Mouse (Mus musculus): Measurements from ENCODE around the gene Gtf3a.
"Not testable (repeated sequence)": the region's sequence is repeated elsewhere in the genome, so short reads cannot be mapped to it uniquely, and the experiment has no call there.

Gtf3a gene

DNA sequence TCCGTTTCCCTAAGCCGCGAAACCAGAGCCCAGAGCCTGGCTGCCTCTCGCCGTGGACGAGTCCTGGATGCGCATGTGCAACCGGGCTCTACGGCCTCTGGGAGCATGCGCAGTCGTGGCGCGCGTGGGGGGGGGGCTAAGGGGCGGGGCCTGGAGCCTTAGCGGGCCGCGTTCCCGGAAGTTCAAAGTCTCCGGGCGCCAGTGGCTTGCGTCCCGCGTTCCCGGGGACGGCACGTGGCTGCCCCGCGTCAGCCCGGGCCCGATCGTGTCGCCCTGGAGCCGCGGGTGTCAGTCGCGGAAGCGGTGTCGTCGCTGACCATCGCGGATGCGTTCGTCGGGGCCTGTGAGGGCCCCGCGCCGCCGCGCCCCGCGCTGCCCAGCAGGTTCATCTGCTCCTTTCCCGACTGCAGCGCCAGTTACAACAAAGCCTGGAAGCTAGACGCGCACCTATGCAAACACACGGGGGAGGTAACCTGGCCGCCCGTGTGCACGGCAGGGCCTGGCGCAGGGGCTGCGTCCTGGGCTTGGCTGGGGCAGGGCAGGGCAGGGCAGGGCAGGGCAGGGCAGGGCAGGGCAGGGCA is at the start of gene Gtf3a:
Gene Gtf3a, plus strand, starts transcription at position 150 of the 581 bp plus-strand sequence.
- peak; percentile 94 for DNase-seq

DNA sequence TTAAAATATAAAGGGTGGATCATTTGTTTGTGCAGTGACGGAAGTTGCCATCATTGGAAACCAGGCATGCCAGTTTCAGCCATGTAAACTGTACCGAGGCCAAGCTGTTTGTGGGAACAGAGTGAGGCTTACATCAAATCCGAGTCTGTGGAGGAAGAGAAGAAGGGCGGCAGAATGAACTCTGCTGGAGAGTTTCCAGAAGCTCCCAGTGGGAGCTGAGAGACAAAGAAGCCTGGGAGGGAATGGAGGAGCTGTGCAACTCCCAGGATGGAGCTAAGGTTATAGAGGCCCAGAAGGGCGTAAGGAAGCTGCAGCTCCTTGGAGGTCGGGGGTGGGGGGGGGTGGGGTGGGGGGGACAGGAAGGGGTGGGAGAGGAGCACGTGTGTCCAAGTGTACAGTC is 48.1 kb upstream of the Gtf3a start:
- no peak for DNase-seq

DNA sequence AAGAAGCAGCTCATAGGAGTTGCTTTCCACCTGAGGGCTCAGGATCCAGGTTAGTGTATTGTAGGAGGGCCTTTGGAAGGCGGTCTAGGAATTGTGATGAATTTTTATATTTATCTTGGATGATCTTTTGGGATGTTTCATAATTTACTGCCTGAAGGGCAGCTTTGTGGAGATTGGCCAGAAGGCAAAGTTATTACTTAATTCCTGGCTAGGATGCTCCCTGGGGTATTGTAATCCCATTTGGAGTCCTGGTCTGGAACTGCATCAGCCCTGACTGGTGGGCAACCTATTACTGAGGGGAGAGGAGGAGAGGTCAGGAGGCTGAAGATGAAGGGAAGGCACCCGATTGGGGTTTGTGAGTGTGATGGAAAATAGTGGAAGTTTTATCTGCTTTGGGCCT is 47.0 kb upstream of the Gtf3a start:
- DNase-seq = no peak

DNA sequence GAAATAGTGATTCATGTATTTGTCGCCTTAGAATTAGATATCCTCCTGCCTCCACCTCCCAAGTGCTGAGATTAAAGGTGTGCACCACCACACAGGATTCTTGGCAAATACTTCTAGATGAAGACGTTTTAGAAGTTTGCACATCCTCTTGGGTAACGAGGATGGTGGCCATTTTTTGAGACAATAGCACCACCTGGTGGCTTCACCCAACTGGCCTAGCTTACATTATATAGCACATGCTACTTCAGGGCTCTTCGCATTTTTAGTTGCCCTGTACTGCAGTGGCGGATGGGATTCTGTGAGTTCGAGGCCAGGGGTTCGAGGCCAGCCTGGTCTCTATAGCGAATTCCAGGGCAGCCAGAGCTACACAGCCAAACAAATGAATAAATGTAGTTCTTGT is 44.1 kb upstream of the Gtf3a start:
- DNase-seq = peak; percentile 77

DNA sequence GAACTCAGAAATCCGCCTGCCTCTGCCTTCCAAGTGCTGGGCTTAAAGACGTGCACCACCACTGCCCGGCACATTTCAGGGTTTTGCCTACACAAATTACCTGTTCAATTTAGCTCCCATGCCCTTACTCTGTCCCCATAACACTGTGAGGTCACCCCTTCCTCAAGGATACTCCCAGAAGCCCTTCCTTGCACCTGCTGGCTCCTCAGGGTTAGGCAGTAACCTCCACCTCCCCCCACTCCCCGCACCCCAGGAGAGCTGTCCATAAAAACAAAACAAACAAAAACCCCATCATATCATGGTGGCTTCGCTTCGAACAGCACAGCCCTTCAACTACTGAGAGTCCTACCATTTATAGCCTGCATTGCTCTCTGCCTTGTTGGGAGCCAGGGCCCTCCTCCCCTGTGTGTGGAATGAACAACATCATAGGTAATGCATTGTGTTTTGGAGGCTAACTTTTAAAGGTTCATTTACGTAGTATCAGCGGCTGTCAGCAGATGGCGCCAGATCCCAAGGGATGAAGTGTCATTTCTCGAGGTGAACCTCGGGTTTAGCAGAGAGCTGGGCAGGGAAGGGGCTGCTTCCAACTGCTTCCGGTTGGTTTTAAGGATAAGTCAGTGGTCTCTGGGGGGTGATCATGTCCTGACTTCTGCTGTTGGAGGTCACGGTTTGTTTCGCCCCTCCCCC is 42.8 kb upstream of the Gtf3a start:
- peak; percentile 79 for DNase-seq

GRCm38 (mm10) chr5:146907533-146907932 is 40.9 kb upstream of the Gtf3a start:
- DNase-seq = no peak

DNA sequence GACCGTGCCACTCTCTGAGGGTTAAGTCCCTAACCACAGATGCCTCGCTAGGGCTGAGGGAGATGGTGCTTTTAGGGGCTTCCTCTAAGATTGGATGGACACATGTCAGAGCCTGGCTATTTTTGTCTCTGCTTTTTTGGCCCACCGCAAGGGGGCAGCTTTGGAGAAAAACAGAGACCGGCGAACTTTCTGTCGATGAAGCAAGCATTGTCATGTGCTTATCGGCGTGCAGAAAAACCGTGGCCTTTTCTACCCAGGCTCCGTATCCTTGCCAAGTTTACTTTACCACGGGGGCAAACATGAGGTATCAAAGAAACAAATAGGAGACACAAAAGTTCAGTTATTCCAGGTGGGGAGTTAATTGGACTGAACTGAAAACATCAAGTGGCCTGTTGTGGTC is 39.8 kb upstream of the Gtf3a start:
- no peak for DNase-seq

GRCm38 (mm10) chr5:146912206-146912605 is 36.3 kb upstream of the Gtf3a start:
- peak; percentile 59 for DNase-seq

DNA sequence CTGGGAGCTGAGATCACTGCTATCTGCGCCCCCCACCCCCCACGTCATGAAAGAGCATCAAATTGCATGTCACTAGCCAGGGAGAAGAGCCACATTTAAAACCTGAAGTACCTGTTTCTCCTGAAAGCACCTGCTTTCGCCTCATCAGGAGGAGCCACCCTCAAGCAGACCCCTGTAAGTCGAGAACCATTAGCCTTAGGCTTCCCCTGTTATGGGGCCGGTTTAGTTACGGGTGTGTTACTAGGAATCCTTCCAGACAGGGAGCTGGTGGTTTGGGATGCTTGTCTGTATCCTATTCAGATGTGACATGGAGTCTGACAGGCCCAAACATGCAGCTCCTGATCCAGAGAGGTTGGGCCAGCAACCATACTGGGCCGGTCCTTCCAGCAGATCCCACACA is 35.1 kb upstream of the Gtf3a start:
- DNase-seq = no peak

- DNase-seq = peak; percentile 65
These were observed 34.2 kb upstream of the Gtf3a start for GRCm38 (mm10) chr5:146914088-146914766.

DNA sequence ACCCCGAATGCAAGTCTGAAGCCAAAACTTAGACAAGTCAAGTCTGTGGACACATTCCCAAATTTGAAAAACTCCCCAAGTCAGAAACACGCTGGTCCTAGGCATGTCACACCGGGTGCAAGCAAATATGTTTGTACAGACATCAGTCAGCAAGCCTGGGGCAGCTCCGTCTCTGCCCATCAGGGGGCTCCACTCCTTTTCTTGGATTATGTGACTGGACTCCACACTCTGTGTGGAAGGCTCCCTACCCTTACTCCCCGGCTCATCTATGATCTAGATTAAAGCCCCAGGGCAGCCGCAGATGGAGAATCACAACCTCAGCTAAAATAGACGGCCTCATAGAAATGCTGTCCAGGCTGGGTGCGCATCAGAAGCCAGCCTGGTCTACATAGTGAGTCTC is 32.2 kb upstream of the Gtf3a start:
- no peak for DNase-seq

DNA sequence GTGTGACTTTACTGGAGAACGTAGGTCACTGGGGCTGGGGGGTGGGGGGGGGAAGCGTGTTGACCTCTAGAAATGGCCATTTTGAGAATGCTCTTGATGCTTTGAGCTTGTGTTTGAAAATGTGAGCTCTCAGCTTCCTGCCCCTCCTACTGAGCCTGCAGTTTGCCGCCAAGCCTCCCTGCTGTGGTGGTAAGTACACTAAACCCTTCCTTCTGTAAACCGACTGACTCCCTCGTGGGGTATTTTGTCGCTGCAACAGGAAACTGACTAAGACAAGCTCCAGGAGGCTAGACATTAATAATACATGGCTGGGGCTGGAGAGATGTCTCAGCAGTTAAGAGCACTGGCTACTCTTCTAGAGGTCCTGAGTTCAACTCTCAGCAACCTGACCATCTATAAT is 31.7 kb upstream of the Gtf3a start:
- DNase-seq = no peak

DNA sequence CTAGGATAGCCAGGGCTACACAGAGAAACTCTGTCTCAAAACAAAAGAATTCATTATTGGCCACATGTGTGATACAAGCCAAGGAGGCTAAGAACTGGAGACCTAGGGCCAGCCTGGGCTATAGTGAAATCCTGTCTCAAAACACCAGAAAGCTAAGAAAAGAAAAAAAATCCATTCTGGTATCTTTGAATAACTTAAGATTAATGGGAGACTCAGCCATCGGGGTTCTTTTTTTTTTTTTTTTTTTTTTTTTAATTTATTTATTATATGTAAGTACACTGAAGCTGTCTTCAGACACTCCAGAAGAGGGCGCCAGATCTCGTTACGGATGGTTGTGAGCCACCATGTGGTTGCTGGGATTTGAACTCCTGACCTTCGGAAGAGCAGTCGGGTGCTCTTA is 31.1 kb upstream of the Gtf3a start:
- not testable (repeated sequence) for DNase-seq

- no peak for DNase-seq
These were observed 28.6 kb upstream of the Gtf3a start for GRCm38 (mm10) chr5:146919874-146920273.

DNA sequence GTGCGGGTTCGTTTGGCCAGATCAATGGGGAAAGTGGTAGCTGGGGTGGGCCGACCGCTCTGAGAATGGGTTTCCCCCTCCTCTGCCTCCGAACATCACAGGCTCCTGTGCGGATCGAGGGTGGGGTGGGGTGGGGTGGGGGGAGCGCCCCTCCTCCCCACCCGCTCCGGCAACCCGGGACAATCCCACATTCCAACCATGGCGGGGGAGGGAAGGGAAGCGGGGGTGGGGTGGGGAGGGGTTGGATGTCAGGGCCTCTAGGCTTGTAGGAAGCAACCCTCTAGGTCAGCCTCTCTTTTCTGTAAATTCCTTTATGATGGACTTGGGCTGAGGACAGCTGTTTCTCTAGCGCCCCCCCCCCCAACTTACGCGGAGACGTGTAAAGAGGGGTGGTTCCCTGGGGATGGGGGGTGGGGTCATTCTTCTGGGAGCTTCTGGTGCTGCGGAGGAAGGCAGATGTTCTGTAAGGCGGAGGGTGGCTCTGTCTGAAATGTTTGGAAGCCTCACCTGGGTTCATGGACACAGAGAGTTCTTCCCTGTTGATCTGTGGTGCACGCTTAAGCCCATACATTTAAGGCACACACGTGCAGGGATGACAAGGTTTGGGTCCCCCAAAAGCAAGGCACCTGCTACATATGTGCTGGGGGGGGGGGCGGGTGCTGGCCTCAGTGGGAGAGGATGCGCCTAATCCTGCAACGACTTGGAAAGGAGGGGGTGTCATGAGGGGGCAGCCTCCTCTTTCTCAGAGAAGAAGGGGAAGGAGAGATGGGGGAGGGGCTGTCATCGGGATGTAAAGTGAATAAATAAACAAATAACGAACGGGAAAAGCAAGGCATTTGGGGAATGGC is 27.9 kb upstream of the Gtf3a start:
- no peak for DNase-seq

GRCm38 (mm10) chr5:146921224-146921623 is 27.2 kb upstream of the Gtf3a start:
- DNase-seq = no peak

DNA sequence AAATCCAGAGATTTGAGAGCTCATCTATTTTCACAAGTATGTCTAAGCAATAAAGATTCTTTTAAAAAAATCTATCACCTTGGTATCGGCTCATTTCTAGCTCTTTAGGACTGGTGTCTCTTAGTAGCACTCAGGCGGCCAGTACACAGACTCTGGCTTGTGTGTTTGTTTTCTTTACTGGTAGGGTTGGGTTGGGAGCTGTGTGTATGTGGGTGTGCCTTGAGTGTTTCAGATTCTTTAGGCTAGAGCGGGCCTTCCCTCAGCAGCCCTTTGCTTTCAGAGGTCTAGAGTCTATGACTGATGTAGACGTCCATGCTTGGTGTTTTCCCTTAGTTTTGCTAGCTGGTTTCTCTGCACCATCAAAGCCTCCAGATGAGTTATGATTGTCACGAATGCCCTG is 24.9 kb upstream of the Gtf3a start:
- no peak for DNase-seq

DNA sequence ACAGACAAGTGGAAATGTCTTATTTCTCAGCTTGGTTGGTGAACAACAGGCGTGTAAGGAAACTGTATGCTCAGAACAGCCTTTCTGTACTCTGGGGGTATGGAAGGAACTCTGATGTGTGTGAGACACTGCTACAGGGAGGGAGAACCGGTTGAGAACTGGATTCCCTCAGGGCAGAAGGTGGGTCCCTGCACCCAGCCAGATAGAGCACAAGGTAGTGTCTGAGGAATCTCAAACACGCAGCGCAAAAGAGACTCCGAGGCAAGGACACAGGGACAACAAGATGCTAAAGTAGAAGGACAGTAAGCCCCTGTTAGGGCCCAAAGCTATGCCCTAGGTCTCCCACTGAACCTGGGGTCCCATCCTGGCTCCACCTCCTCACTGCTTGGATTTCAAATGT is 21.8 kb upstream of the Gtf3a start:
- no peak for DNase-seq

GRCm38 (mm10) chr5:146931422-146931821 is 17.0 kb upstream of the Gtf3a start:
- no peak for DNase-seq

DNA sequence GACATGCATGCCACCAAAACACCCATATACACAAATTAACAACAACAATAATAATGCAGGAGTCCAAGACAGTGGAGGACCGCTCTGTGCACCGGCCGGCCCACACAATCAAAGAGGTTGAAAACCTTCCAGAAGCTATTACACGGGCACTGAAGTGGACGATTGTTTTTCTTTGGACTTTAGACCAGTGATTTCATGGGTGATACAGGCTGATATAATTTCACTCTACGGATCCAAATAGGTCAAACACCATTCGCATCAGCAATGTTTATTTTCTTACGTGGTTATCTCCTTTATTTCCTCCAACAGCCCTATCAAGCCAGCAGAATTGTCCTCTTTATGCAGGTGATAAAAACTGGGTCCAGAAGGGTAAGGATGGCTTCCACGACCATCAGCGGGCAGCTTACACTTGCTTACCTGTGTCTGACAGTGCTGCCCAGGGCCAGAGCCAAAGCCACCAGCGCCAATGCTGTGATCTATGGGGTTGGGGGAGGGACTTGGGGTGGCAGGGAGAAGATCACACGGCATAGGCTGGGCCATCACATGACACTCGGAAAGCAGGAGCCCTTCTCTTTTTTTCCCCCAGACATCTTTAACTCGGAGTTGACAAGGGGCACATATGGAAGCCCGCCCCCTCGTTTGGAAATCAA is 16.4 kb upstream of the Gtf3a start:
- DNase-seq = no peak

- DNase-seq = no peak
These were observed 15.0 kb upstream of the Gtf3a start for GRCm38 (mm10) chr5:146933466-146933865.

DNA sequence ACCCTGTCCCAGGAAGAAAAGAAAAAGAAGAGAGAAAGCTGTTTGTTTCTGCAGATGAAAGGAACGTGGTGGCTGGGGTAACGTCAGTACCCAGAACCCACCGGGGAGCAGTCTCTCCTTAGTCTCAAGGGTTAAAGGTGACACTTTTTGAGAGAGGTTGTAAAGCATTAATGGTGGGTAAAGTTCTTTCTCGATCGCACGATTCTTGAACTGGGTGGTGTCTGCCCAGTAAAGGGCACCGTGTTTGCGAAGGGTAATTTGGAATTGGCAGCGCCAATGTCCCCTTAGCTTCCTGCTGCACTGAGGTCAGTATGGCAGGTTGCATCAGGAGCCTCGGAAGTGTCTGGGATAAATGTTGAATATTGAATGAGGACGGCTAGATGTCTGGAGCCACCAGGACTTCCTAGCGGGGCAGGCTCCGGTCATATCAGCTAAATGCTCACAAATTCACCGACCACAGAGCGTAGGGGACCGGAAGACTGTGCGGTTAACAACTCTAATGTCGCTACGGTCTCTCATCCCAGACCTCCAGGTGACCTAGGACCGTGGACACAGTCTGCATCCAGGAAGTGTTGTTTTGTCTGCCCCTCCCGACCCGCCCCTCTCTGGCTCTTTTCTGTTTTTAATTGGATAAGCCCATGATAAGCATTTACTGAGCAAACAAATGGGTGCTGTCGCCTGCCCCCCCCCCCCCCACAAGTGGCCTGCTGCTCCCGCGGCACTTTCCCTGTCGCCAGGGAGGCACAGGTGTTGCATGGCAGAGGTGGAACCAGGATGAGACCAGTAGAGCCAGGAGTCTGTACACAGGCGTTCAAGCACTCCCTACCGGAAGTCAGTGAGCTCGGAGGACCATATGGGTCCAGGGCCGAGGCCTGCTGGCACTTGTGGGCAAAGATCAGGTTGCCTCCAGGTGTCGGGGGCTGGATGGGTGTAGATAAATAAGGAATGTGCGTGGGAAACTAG is 10.6 kb upstream of the Gtf3a start:
- no peak for DNase-seq
